Mouse (Mus musculus): Measurements from ENCODE around the gene Strip1. TPM values are rescaled to one million over a fixed set of nuclear protein-coding genes. Genes with fewer than 3 reads are reported as not detected.

Strip1 gene
- polyA plus RNA-seq, 1 experiment, result 0.44 TPM

GRCm38 (mm10) chr3:107621286-107622075 is 10.0 kb downstream of the Strip1 start:
- TF ChIP-seq TAL1 (IDR thresholded peaks at IDR 0.05; ENCODE audit: low read length), result no peak
- TF ChIP-seq GATA1 (IDR thresholded peaks at IDR 0.05; ENCODE audit: low read length), result no peak
- no peaks in the 10 kb centered on the region for H3K9me3 ChIP-seq (ENCODE audit: control insufficient read depth, low read length)
- peaks cover 89% of the 10 kb centered on the region for H3K36me3 ChIP-seq (ENCODE audit: control insufficient read depth)
- no peaks in the 10 kb centered on the region for H3K4me1 ChIP-seq (ENCODE audit: control insufficient read depth)
- no peaks in the 10 kb centered on the region for H3K27me3 ChIP-seq (ENCODE audit: control insufficient read depth)
- H3K4me3 ChIP-seq (replicated peaks), result no peak overlapping the region

- Histone ChIP-seq H3K9me3 (ENCODE audit: control insufficient read depth, low read length) (no peaks in the 10 kb centered on the region), H3K36me3 (ENCODE audit: control insufficient read depth) (peaks cover 90% of the 10 kb centered on the region), H3K27me3 (ENCODE audit: control insufficient read depth) (no peaks in the 10 kb centered on the region), H3K4me1 (ENCODE audit: control insufficient read depth) (no peaks in the 10 kb centered on the region), H3K4me3 (replicated peaks) (no peak overlapping the region)
- no peak for TF ChIP-seq GATA1 (IDR thresholded peaks at IDR 0.05; ENCODE audit: low read length)
- no peak for TF ChIP-seq TAL1 (IDR thresholded peaks at IDR 0.05; ENCODE audit: low read length)
Measured at GRCm38 (mm10) chr3:107619911-107620310, 11.6 kb downstream of the Strip1 start.

- Histone ChIP-seq H3K9me3 (ENCODE audit: control insufficient read depth, low read length) (no peaks in the 10 kb centered on the region), H3K27me3 (ENCODE audit: control insufficient read depth) (no peaks in the 10 kb centered on the region), H3K4me3 (replicated peaks) (no peak overlapping the region), H3K4me1 (ENCODE audit: control insufficient read depth) (no peaks in the 10 kb centered on the region), H3K36me3 (ENCODE audit: control insufficient read depth) (peaks cover 90% of the 10 kb centered on the region)
- TF ChIP-seq TAL1 (IDR thresholded peaks at IDR 0.05; ENCODE audit: low read length), result no peak
- TF ChIP-seq GATA1 (IDR thresholded peaks at IDR 0.05; ENCODE audit: low read length), result no peak
Measured at GRCm38 (mm10) chr3:107617800-107618199, 13.7 kb downstream of the Strip1 start.

- H3K4me1 ChIP-seq (ENCODE audit: control insufficient read depth), result peaks cover 8% of the 10 kb centered on the region
- H3K9me3 ChIP-seq (ENCODE audit: control insufficient read depth, low read length), result no peaks in the 10 kb centered on the region
- no peak overlapping the region for H3K4me3 ChIP-seq (replicated peaks)
- H3K27me3 ChIP-seq (ENCODE audit: control insufficient read depth), result no peaks in the 10 kb centered on the region
- H3K36me3 ChIP-seq (ENCODE audit: control insufficient read depth), result peaks cover 60% of the 10 kb centered on the region
- TF ChIP-seq GATA1 (IDR thresholded peaks at IDR 0.05; ENCODE audit: low read length) (no peak), TAL1 (IDR thresholded peaks at IDR 0.05; ENCODE audit: low read length) (no peak)
Measured at GRCm38 (mm10) chr3:107612902-107613525, 18.5 kb downstream of the Strip1 start.

GRCm38 (mm10) chr3:107611394-107611793 is 20.1 kb downstream of the Strip1 start:
- Histone ChIP-seq H3K27me3 (ENCODE audit: control insufficient read depth) (no peaks in the 10 kb centered on the region), H3K9me3 (ENCODE audit: control insufficient read depth, low read length) (no peaks in the 10 kb centered on the region), H3K4me1 (ENCODE audit: control insufficient read depth) (peaks cover 8% of the 10 kb centered on the region), H3K36me3 (ENCODE audit: control insufficient read depth) (peaks cover 44% of the 10 kb centered on the region), H3K4me3 (replicated peaks) (no peak overlapping the region)
- no peak for TF ChIP-seq GATA1 (IDR thresholded peaks at IDR 0.05; ENCODE audit: low read length)
- no peak for TF ChIP-seq TAL1 (IDR thresholded peaks at IDR 0.05; ENCODE audit: low read length)

GRCm38 (mm10) chr3:107609376-107609775 is 22.1 kb downstream of the Strip1 start:
- no peak for TF ChIP-seq GATA1 (IDR thresholded peaks at IDR 0.05; ENCODE audit: low read length)
- TF ChIP-seq TAL1 (IDR thresholded peaks at IDR 0.05; ENCODE audit: low read length), result no peak
- no peaks in the 10 kb centered on the region for H3K9me3 ChIP-seq (ENCODE audit: control insufficient read depth, low read length)
- H3K4me1 ChIP-seq (ENCODE audit: control insufficient read depth), result peaks cover 8% of the 10 kb centered on the region
- peaks cover 24% of the 10 kb centered on the region for H3K36me3 ChIP-seq (ENCODE audit: control insufficient read depth)
- no peak overlapping the region for H3K4me3 ChIP-seq (replicated peaks)
- no peaks in the 10 kb centered on the region for H3K27me3 ChIP-seq (ENCODE audit: control insufficient read depth)

- Histone ChIP-seq H3K27me3 (ENCODE audit: control insufficient read depth) (no peaks in the 10 kb centered on the region), H3K4me1 (ENCODE audit: control insufficient read depth) (peaks cover 8% of the 10 kb centered on the region), H3K9me3 (ENCODE audit: control insufficient read depth, low read length) (no peaks in the 10 kb centered on the region), H3K36me3 (ENCODE audit: control insufficient read depth) (peaks cover 18% of the 10 kb centered on the region), H3K4me3 (replicated peaks) (no peak overlapping the region)
- no peak for TF ChIP-seq GATA1 (IDR thresholded peaks at IDR 0.05; ENCODE audit: low read length)
Measured at GRCm38 (mm10) chr3:107608808-107609207, 22.7 kb downstream of the Strip1 start.

GRCm38 (mm10) chr3:107607221-107607620 is 24.3 kb downstream of the Strip1 start:
- H3K27me3 ChIP-seq (ENCODE audit: control insufficient read depth), result peaks cover 2% of the 10 kb centered on the region; the same call in 1 of the 2 replicates

GRCm38 (mm10) chr3:107605304-107605703 is 26.2 kb downstream of the Strip1 start:
- peaks cover 18% of the 10 kb centered on the region for H3K27me3 ChIP-seq (ENCODE audit: control insufficient read depth)
- H3K4me3 ChIP-seq (replicated peaks), result no peak overlapping the region
- no peaks in the 10 kb centered on the region for H3K36me3 ChIP-seq (ENCODE audit: control insufficient read depth)
- H3K4me1 ChIP-seq (ENCODE audit: control insufficient read depth), result peaks cover 8% of the 10 kb centered on the region
- H3K9me3 ChIP-seq (ENCODE audit: control insufficient read depth, low read length), result no peaks in the 10 kb centered on the region
- TF ChIP-seq GATA1 (IDR thresholded peaks at IDR 0.05; ENCODE audit: low read length), result no peak
- TF ChIP-seq TAL1 (IDR thresholded peaks at IDR 0.05; ENCODE audit: low read length), result no peak

More at GRCm38 (mm10) chr3:107607221-107607620, 24.3 kb downstream of the Strip1 start:
- Histone ChIP-seq H3K4me3 (replicated peaks) (no peak overlapping the region), H3K4me1 (ENCODE audit: control insufficient read depth) (peaks cover 8% of the 10 kb centered on the region), H3K9me3 (ENCODE audit: control insufficient read depth, low read length) (no peaks in the 10 kb centered on the region), H3K36me3 (ENCODE audit: control insufficient read depth) (peaks cover 4% of the 10 kb centered on the region)
- TF ChIP-seq GATA1 (IDR thresholded peaks at IDR 0.05; ENCODE audit: low read length) (no peak), TAL1 (IDR thresholded peaks at IDR 0.05; ENCODE audit: low read length) (no peak)

All from erythroblast, embryonic 14.5 days (primary cell).